Mouse (Mus musculus): ENCODE measurements around the gene Lmo1. TPM values are rescaled to one million over a fixed set of nuclear protein-coding genes. Genes with fewer than 3 reads are reported as not detected.
"Not testable (repeated sequence)": the region's sequence is repeated elsewhere in the genome, so short reads cannot be mapped to it uniquely, and the experiment has no call there.

The Lmo1 gene
- polyA plus RNA-seq, 1 experiment from 2014 or later: 33.9 TPM

DNA sequence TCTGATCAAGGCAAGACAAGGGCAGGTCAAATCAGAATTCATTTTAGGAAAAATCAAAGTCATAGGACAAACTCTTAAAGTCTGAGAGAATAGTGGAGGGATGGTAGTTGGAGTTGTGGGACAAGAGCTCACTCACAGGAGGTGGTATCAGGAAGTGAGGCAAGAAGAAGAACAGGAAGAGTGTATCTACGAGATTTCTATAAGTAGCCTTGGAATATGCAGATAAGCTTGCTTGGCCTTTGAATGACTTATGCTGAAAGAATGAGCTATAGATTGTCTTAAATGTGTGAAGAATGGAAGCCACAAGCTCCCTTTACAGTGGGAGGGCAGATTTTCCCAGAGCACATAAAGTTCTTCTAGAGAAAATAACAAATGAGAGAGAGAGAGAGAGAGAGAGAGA, 70.1 kb downstream of the Lmo1 start:
- Histone ChIP-seq H3K4me3 (ENCODE audit: low read depth, low read length) (no peak overlapping the region), H3K9me3 (ENCODE audit: control insufficient read depth, low read length) (no peaks in the 10 kb centered on the region), H3K36me3 (ENCODE audit: control insufficient read depth, insufficient read depth, low read length) (no peaks in the 10 kb centered on the region), H3K27ac (ENCODE audit: low read depth, low read length) (no peak overlapping the region), H3K4me1 (ENCODE audit: control insufficient read depth, insufficient read depth, low read length) (no peaks in the 10 kb centered on the region), H3K4me2 (ENCODE audit: low read depth, low read length) (no peak overlapping the region), H3K27me3 (ENCODE audit: control insufficient read depth, insufficient read depth, low read length) (no peaks in the 10 kb centered on the region), H3K9ac (replicated peaks; ENCODE audit: low read depth, low read length) (no peak overlapping the region)
- 84% methylated on average over 1 of the region's 1 CpGs for WGBS
- no peak for ATAC-seq (ENCODE audit: low read depth)

DNA sequence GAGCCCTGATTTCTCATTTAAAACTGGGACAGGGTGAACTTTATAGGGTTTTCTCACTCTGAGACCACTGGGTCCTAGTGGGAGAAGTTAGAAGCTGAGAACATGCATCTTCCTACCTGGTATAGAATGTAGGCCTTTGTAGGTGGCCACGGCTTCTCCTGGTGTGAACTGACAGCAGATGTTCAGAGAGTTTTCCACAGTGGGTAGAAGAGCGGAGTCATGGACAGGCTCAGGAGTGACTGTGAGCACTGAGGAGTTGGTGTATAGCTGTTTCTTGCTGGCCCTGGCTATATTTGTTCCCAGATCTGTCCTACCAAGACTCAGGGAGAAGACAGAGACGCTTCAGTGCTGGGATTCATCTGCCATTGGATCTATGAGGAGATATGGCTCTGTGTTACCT, 73.8 kb downstream of the Lmo1 start:
- Histone ChIP-seq H3K4me2 (ENCODE audit: low read depth, low read length) (no peak overlapping the region), H3K9me3 (ENCODE audit: control insufficient read depth, low read length) (no peaks in the 10 kb centered on the region), H3K4me3 (ENCODE audit: low read depth, low read length) (no peak overlapping the region), H3K9ac (replicated peaks; ENCODE audit: low read depth, low read length) (no peak overlapping the region), H3K4me1 (ENCODE audit: control insufficient read depth, insufficient read depth, low read length) (no peaks in the 10 kb centered on the region), H3K27me3 (ENCODE audit: control insufficient read depth, insufficient read depth, low read length) (no peaks in the 10 kb centered on the region), H3K36me3 (ENCODE audit: control insufficient read depth, insufficient read depth, low read length) (no peaks in the 10 kb centered on the region), H3K27ac (ENCODE audit: low read depth, low read length) (no peak overlapping the region)
- no peak for ATAC-seq (ENCODE audit: low read depth)
- WGBS: 94% methylated on average over 3 of the region's 3 CpGs

DNA sequence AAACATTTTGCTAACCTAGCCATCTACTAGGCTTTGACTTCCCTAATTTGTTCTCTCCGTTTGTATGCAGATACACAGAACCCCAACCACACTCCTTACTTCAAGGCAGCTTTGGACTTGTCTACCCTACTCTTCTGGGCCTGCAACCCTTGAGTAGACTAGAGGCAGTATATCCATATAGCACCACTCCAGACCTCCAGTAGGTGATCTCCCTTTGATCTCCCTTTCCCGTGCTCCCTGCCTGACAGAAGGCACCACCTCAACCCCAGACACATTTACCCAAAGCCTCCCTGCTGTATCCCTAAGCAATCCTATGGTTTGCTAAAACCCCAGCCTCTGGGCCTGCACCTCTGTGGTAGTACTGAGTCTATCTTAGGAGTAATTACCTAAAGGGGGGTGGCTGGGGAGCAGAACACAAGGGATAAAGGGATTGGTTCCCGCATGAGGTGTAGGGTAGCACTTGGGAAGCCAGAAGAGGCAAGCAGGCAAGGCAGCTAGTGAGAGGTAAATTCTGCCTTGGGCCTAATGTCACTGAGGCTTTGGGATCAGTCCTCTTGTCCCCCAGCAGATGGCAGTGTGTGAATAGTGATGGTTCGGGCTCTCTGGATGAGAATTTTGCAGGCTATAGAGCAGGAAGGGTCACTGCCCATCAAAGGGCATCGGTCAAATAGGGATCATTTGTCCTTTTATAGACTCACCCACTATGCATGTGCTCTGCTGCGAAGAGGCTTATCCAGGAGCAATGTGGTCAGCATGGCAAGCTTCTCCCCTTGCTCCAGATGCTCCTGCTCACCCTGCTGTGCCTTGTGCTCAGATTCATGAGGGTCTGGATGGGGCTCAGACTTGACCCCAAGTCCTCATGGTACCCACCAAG, 76.6 kb downstream of the Lmo1 start:
- Histone ChIP-seq H3K27me3 (ENCODE audit: control insufficient read depth, insufficient read depth, low read length) (no peaks in the 10 kb centered on the region), H3K9ac (replicated peaks; ENCODE audit: low read depth, low read length) (no peak overlapping the region), H3K27ac (ENCODE audit: low read depth, low read length) (no peak overlapping the region), H3K9me3 (ENCODE audit: control insufficient read depth, low read length) (no peaks in the 10 kb centered on the region), H3K36me3 (ENCODE audit: control insufficient read depth, insufficient read depth, low read length) (no peaks in the 10 kb centered on the region), H3K4me1 (ENCODE audit: control insufficient read depth, insufficient read depth, low read length) (no peaks in the 10 kb centered on the region), H3K4me3 (ENCODE audit: low read depth, low read length) (no peak overlapping the region), H3K4me2 (ENCODE audit: low read depth, low read length) (no peak overlapping the region)
- peak; percentile 68 for ATAC-seq (ENCODE audit: low read depth)
- WGBS: 21% methylated on average over 6 of the region's 6 CpGs

DNA sequence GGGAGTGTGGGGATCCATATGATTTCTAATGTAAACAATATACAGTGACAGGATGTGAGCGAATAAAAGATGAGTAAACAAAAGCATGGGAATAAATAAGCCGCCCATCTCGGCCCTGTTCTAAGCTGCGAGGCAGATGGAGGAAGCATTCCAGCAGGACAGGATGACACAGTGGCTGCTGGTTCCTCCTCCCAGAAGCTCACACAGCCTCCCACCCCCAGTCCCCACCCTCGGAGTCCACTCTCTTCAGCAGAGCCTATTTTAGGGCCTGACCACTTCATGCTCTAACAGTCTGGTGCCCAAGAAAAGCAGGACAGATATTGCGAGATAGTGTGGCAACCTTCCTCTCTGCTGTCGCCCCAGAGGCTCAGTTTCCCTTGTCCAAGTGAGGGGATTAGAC, 77.8 kb downstream of the Lmo1 start:
- Histone ChIP-seq H3K4me2 (ENCODE audit: low read depth, low read length) (no peak overlapping the region), H3K36me3 (ENCODE audit: control insufficient read depth, insufficient read depth, low read length) (no peaks in the 10 kb centered on the region), H3K27me3 (ENCODE audit: control insufficient read depth, insufficient read depth, low read length) (no peaks in the 10 kb centered on the region), H3K4me3 (ENCODE audit: low read depth, low read length) (no peak overlapping the region), H3K27ac (ENCODE audit: low read depth, low read length) (no peak overlapping the region), H3K9me3 (ENCODE audit: control insufficient read depth, low read length) (no peaks in the 10 kb centered on the region), H3K4me1 (ENCODE audit: control insufficient read depth, insufficient read depth, low read length) (no peaks in the 10 kb centered on the region), H3K9ac (replicated peaks; ENCODE audit: low read depth, low read length) (no peak overlapping the region)
- 85% methylated on average over 7 of the region's 7 CpGs for WGBS
- ATAC-seq (ENCODE audit: low read depth): 0 out of 2 replicates have a peak, but pooled peaks have one; percentile 24

DNA sequence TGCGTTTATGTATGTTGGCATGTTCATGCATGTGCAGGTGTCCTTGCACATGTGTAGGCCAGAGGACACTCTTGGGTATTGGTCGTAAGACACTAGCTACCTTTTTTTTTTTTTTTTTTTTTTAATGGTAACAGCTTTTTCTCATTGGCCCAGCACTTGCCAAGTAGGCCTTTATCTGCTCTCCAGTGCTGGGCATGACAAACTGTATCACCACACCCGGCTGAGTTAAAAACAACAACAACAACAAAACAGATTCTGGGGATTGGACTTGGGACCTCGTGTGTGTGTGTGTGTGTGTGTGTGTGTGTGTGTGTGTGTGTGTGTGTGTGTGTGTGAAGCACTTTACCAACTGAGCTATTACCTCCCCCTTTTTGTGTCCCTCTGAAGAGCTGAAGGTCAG, 78.4 kb downstream of the Lmo1 start:
- H3K4me3 ChIP-seq (ENCODE audit: low read depth, low read length): no peak overlapping the region
- WGBS: 84% methylated on average over 4 of the region's 4 CpGs
- no peak overlapping the region for H3K4me2 ChIP-seq (ENCODE audit: low read depth, low read length)
- no peak overlapping the region for H3K9ac ChIP-seq (replicated peaks; ENCODE audit: low read depth, low read length)
- H3K27me3 ChIP-seq (ENCODE audit: control insufficient read depth, insufficient read depth, low read length): no peaks in the 10 kb centered on the region
- H3K9me3 ChIP-seq (ENCODE audit: control insufficient read depth, low read length): no peaks in the 10 kb centered on the region
- no peaks in the 10 kb centered on the region for H3K36me3 ChIP-seq (ENCODE audit: control insufficient read depth, insufficient read depth, low read length)
- ATAC-seq (ENCODE audit: low read depth): no peak
- H3K27ac ChIP-seq (ENCODE audit: low read depth, low read length): no peak overlapping the region
- H3K4me1 ChIP-seq (ENCODE audit: control insufficient read depth, insufficient read depth, low read length): no peaks in the 10 kb centered on the region

DNA sequence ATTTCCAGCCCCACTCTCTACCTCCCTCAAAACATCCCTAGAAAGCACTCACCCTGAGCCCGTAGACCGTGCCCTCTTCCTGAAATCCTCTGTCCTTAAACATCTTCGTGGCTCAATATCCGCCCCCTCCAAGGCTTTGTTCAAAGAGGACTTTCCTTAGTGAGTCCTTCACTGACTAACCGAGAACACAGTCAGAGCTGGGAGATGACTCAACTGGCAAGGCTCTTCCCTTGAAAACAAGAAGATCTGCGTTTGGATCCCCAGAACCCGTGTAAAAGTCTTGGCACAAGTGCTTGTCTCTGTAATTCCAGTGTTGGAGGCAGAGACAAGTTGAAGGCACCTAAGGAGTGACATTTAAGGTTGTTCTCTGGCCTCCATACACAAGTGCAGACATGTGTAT, 80.7 kb downstream of the Lmo1 start:
- H3K36me3 ChIP-seq (ENCODE audit: control insufficient read depth, insufficient read depth, low read length): no peaks in the 10 kb centered on the region
- ATAC-seq (ENCODE audit: low read depth): no peak
- no peaks in the 10 kb centered on the region for H3K9me3 ChIP-seq (ENCODE audit: control insufficient read depth, low read length)
- H3K9ac ChIP-seq (replicated peaks; ENCODE audit: low read depth, low read length): no peak overlapping the region
- no peak overlapping the region for H3K4me3 ChIP-seq (ENCODE audit: low read depth, low read length)
- H3K27me3 ChIP-seq (ENCODE audit: control insufficient read depth, insufficient read depth, low read length): no peaks in the 10 kb centered on the region
- no peak overlapping the region for H3K27ac ChIP-seq (ENCODE audit: low read depth, low read length)
- 84% methylated on average over 7 of the region's 7 CpGs for WGBS
- H3K4me2 ChIP-seq (ENCODE audit: low read depth, low read length): no peak overlapping the region
- H3K4me1 ChIP-seq (ENCODE audit: control insufficient read depth, insufficient read depth, low read length): no peaks in the 10 kb centered on the region

DNA sequence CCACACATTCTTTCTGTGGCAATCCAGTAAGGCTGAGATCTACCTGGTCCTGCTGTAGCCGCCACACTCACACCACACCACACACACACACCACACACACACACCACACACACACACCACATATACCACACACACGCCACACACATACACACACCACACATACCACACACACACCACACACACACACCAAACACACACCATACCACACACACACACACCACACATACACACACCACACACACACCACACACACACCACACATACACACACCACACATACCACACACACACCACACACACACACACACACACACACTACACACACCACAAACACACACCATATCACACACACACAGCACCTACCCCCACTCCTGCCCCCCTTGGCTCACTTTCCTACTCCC, 83.7 kb downstream of the Lmo1 start:
- H3K27me3 ChIP-seq (ENCODE audit: control insufficient read depth, insufficient read depth, low read length); H3K9me3 ChIP-seq (ENCODE audit: control insufficient read depth, low read length); H3K4me2 ChIP-seq (ENCODE audit: low read depth, low read length); H3K36me3 ChIP-seq (ENCODE audit: control insufficient read depth, insufficient read depth, low read length); H3K27ac ChIP-seq (ENCODE audit: low read depth, low read length); ATAC-seq (ENCODE audit: low read depth); H3K4me3 ChIP-seq (ENCODE audit: low read depth, low read length); H3K4me1 ChIP-seq (ENCODE audit: control insufficient read depth, insufficient read depth, low read length); H3K9ac ChIP-seq (replicated peaks; ENCODE audit: low read depth, low read length): not testable (repeated sequence)
- 96% methylated on average over 2 of the region's 2 CpGs for WGBS

Other genes starting within 250 kb of the Lmo1 start
- 0.05 TPM in 1 of 2 replicates, not detected in the other for gene Nlrp10, start 245.0 kb downstream of the Lmo1 start, polyA plus RNA-seq (2014; fragmentation: Nextera tagmentation; extraction: Ambion mirVana)
- 81.2 and 84.4 TPM in 2 replicates for gene Eif3f, start 240.8 kb downstream of the Lmo1 start, polyA plus RNA-seq (2014; fragmentation: Nextera tagmentation; extraction: Ambion mirVana)
- gene Tub, start 224.9 kb downstream of the Lmo1 start, polyA plus RNA-seq (2014; fragmentation: Nextera tagmentation; extraction: Ambion mirVana): 38.4 and 50.3 TPM in 2 replicates
- gene Ric3, start 91.9 kb downstream of the Lmo1 start, polyA plus RNA-seq (2014; fragmentation: Nextera tagmentation; extraction: Ambion mirVana): 34.6 and 35.2 TPM in 2 replicates

Measured in neural tube, embryonic 14.5 days (tissue).